9 mouse cellular contexts compared by ENCODE assay signal in genomic region chr11:79803006-79803405, GRCm38 (mm10).
DNase-seq lines count a peak whose midpoint lies in the region; ATAC-seq and TF ChIP-seq lines count a peak whose summit lies in the region.
"Had no signal": no experiment of that assay in that cellular context is flagged by ENCODE, and none has a peak within 500 bp of the region (broad histone marks: within the 10 kb centered on the region; RNA-seq: fewer than 3 reads in every experiment).

No protein-coding gene starts in this region.

- H3K9me3 ChIP-seq in intestine, embryonic 14.5 days (ENCODE audit: control insufficient read depth, low read length) = no peaks in the 10 kb centered on the region
- H3K9me3 ChIP-seq in intestine, postnatal 0 days (ENCODE audit: control insufficient read depth) = no peaks in the 10 kb centered on the region

- no peak overlapping the region for H3K4me3 ChIP-seq in intestine, embryonic 14.5 days (ENCODE audit: low read depth, low read length)
- H3K4me3 ChIP-seq in intestine, postnatal 0 days (ENCODE audit: low read depth, low read length) = no peak overlapping the region
- H3K4me3 ChIP-seq: liver, embryonic 13.5 days had no signal

- H3K9ac ChIP-seq in intestine, embryonic 14.5 days (ENCODE audit: low read length) = no peak overlapping the region
- no peak overlapping the region for H3K9ac ChIP-seq in intestine, postnatal 0 days (ENCODE audit: low read depth, low read length)
- H3K9ac ChIP-seq: liver, embryonic 13.5 days had no signal

- H3K36me3 ChIP-seq in intestine, embryonic 14.5 days (ENCODE audit: control insufficient read depth, insufficient read depth, low read length) = no peaks in the 10 kb centered on the region
- H3K36me3 ChIP-seq in intestine, postnatal 0 days (ENCODE audit: control insufficient read depth, insufficient read depth) = no peaks in the 10 kb centered on the region
- H3K36me3 ChIP-seq: liver, embryonic 13.5 days had no signal

- TF ChIP-seq CTCF in intestine, postnatal 0 days (IDR thresholded peaks at IDR 0.05; ENCODE audit: low read depth) = no peak

- 27% methylated on average over 5 of the region's 5 CpGs for WGBS in intestine, embryonic 14.5 days
- WGBS in intestine, postnatal 0 days = 49% methylated on average over 5 of the region's 5 CpGs

- no peaks in the 10 kb centered on the region for H3K27me3 ChIP-seq in intestine, embryonic 14.5 days (replicated peaks; ENCODE audit: control insufficient read depth, insufficient read depth, low read length)
- no peaks in the 10 kb centered on the region for H3K27me3 ChIP-seq in intestine, postnatal 0 days (replicated peaks; ENCODE audit: control insufficient read depth, insufficient read depth, low read length)
- H3K27me3 ChIP-seq: liver, embryonic 13.5 days had no signal

- ATAC-seq in intestine, embryonic 14.5 days (replicated peaks; ENCODE audit: low FRiP score, low TSS enrichment, low read depth) = peak; percentile 73
- ATAC-seq in intestine, postnatal 0 days = no peak
- no peak for ATAC-seq in activated CD4-positive, CD25-positive, alpha-beta regulatory T cell, adult 4 months

- peak overlapping the region; percentile 58 for H3K27ac ChIP-seq in intestine, embryonic 14.5 days (ENCODE audit: low read depth)
- no peak overlapping the region; the same call in 1 of the 2 replicates for H3K27ac ChIP-seq in intestine, postnatal 0 days (ENCODE audit: low read depth, low read length)
- H3K27ac ChIP-seq: liver, embryonic 13.5 days had no signal

- H3K4me2 ChIP-seq in intestine, embryonic 14.5 days (ENCODE audit: low read length) = no peak overlapping the region
- no peak overlapping the region for H3K4me2 ChIP-seq in intestine, postnatal 0 days (replicated peaks; ENCODE audit: low read depth)
- H3K4me2 ChIP-seq: liver, embryonic 13.5 days had no signal

- peaks cover 45% of the 10 kb centered on the region for H3K4me1 ChIP-seq in intestine, embryonic 14.5 days (replicated peaks; ENCODE audit: control insufficient read depth, insufficient read depth, low read length)
- H3K4me1 ChIP-seq in intestine, postnatal 0 days (replicated peaks; ENCODE audit: control insufficient read depth, insufficient read depth, low read length) = no peaks in the 10 kb centered on the region

- DNase-seq in intestine, embryonic 14.5 days (ENCODE audit: low spot score) = peak; percentile 82
- DNase-seq in brain, adult 2 months (ENCODE audit: low read depth, low spot score) = peak; percentile 69
- DNase-seq in gastrocnemius, adult 8-10 months (ENCODE audit: low spot score in 2 of 2) = peak; percentile 50 to 73
- DNase-seq in kidney, postnatal 36 days = peak; percentile 33 to 68
- peak; percentile 54 for DNase-seq in testis, postnatal 14 days (ENCODE audit: low spot score)
- no peak for DNase-seq in T-cell, adult 2 months (ENCODE audit: low spot score)
- DNase-seq: liver, embryonic 13.5 days had no signal
